Mouse (Mus musculus) midbrain, embryonic 15.5 days (tissue): ENCODE measurements around the gene Invs. TPM values are rescaled to one million over a fixed set of nuclear protein-coding genes. Genes with fewer than 3 reads are reported as not detected.

Experiments
- ATAC-seq: fragments of 200-750 bp; cut with Nextera tagmentation; replicated peaks from 2 replicates; pipeline ENCODE4 v1.8.0; 2017; ENCODE audit warnings: moderate TSS enrichment
- H3K27ac ChIP-seq: fragments of 300-500 bp; sonication (generic); 2 replicates; pipeline ENCODE4 v1.5.1; 2015; ENCODE audit warnings: mild to moderate bottlenecking, inconsistent platforms
- H3K27me3 ChIP-seq: fragments of 300-500 bp; sonication (generic); replicated peaks from 2 replicates; pipeline ENCODE4 v1.6.1; 2015; ENCODE audit warnings: inconsistent platforms
- H3K36me3 ChIP-seq: fragments of 300-500 bp; sonication (generic); replicated peaks from 2 replicates; pipeline ENCODE4 v1.6.1; 2015; ENCODE audit warnings: inconsistent platforms
- H3K4me1 ChIP-seq: fragments of 300-500 bp; sonication (generic); 2 replicates; pipeline ENCODE4 v1.6.1; 2015; ENCODE audit warnings: inconsistent platforms
- H3K4me2 ChIP-seq: fragments of 300-500 bp; sonication (generic); 2 replicates; pipeline ENCODE4 v1.6.1; 2015; ENCODE audit warnings: inconsistent platforms, mild to moderate bottlenecking, moderate library complexity
- H3K4me3 ChIP-seq: fragments of 300-500 bp; sonication (generic); 2 replicates; pipeline ENCODE4 v1.5.1; 2015; ENCODE audit warnings: mild to moderate bottlenecking, inconsistent platforms
- H3K9ac ChIP-seq: fragments of 300-500 bp; sonication (generic); 2 replicates; pipeline ENCODE4 v1.6.1; 2015; ENCODE audit warnings: mild to moderate bottlenecking, inconsistent platforms
- H3K9me3 ChIP-seq: fragments of 300-500 bp; sonication (generic); 2 replicates; pipeline ENCODE4 v1.6.1; 2016; ENCODE audit warnings: inconsistent platforms
- WGBS: fragments of 180-500 bp; shearing (Covaris S2); methylation state at CpG from one replicate; pipeline ENCODE4 v1.1.7; 2015; ENCODE audit warnings: mixed read lengths; 5-methylcytosine and 5-hydroxymethylcytosine counted together
- polyA plus RNA-seq: library from polyadenylated mRNA; unstranded; fragments of >200 nt; fragmentation: Nextera tagmentation; extraction: Ambion mirVana; gene quantifications from 2 replicates; pipeline ENCODE4 v1.2.1, GENCODE M21; 2015

Invs gene
- 6.4 and 8.3 TPM in 2 replicates for polyA plus RNA-seq

GRCm38 (mm10) chr4:48279498-48280134, at the start of gene Invs, which contains the start of gene Erp44:
Gene Invs (plus strand): TSS chr4:48279760.
Gene Erp44 (minus strand): TSS chr4:48279558.
- Histone ChIP-seq H3K9me3 (no peaks in the 10 kb centered on the region), H3K36me3 (no peaks in the 10 kb centered on the region), H3K4me2 (peak within 1 kb of the TSS; percentile 86), H3K27me3 (no peaks in the 10 kb centered on the region), H3K4me1 (peaks cover 15% of the 10 kb centered on the region), H3K27ac (peak within 1 kb of the TSS; percentile 84), H3K4me3 (peak within 1 kb of the TSS; percentile 87), H3K9ac (peak within 1 kb of the TSS; percentile 91)
- under 1% methylated on average over 41 of the region's 41 CpGs for WGBS
- ATAC-seq: peak; percentile 100

- Histone ChIP-seq H3K27me3 (no peaks in the 10 kb centered on the region), H3K27ac (no peak overlapping the region), H3K9ac (no peak overlapping the region), H3K36me3 (no peaks in the 10 kb centered on the region), H3K9me3 (no peaks in the 10 kb centered on the region), H3K4me1 (no peaks in the 10 kb centered on the region), H3K4me2 (no peak overlapping the region), H3K4me3 (no peak overlapping the region)
- 92% methylated on average over 3 of the region's 3 CpGs for WGBS
- no peak for ATAC-seq
Measured at GRCm38 (mm10) chr4:48236721-48237120, 42.8 kb upstream of the Invs start.

- ATAC-seq: no peak
- H3K4me2 ChIP-seq: no peak overlapping the region
- 92% methylated on average over 4 of the region's 4 CpGs for WGBS
- no peaks in the 10 kb centered on the region for H3K4me1 ChIP-seq
- no peaks in the 10 kb centered on the region for H3K9me3 ChIP-seq
- no peaks in the 10 kb centered on the region for H3K27me3 ChIP-seq
- H3K27ac ChIP-seq: no peak overlapping the region
- H3K9ac ChIP-seq: no peak overlapping the region
- H3K4me3 ChIP-seq: no peak overlapping the region
- no peaks in the 10 kb centered on the region for H3K36me3 ChIP-seq
Measured at GRCm38 (mm10) chr4:48239046-48239445, 40.5 kb upstream of the Invs start.

- H3K27me3 ChIP-seq: no peaks in the 10 kb centered on the region
- H3K27ac ChIP-seq: no peak overlapping the region
- H3K4me3 ChIP-seq: no peak overlapping the region
- H3K36me3 ChIP-seq: no peaks in the 10 kb centered on the region
- H3K4me2 ChIP-seq: no peak overlapping the region
- no peaks in the 10 kb centered on the region for H3K9me3 ChIP-seq
- 0 out of 2 replicates have a peak, but pooled peaks cover 2% of the 10 kb centered on the region for H3K4me1 ChIP-seq
- H3K9ac ChIP-seq: no peak overlapping the region
- no peak for ATAC-seq
- 89% methylated on average over 4 of the region's 4 CpGs for WGBS
Measured at GRCm38 (mm10) chr4:48242482-48242881, 37.1 kb upstream of the Invs start.

GRCm38 (mm10) chr4:48243737-48244136, 35.8 kb upstream of the Invs start:
- no peak overlapping the region for H3K4me2 ChIP-seq
- no peaks in the 10 kb centered on the region for H3K27me3 ChIP-seq
- H3K4me3 ChIP-seq: no peak overlapping the region
- 0 out of 2 replicates have a peak, but pooled peaks cover 2% of the 10 kb centered on the region for H3K4me1 ChIP-seq
- no peak overlapping the region for H3K27ac ChIP-seq
- no peak for ATAC-seq
- H3K9me3 ChIP-seq: no peaks in the 10 kb centered on the region
- H3K9ac ChIP-seq: no peak overlapping the region
- 63% methylated on average over 1 of the region's 1 CpGs for WGBS
- H3K36me3 ChIP-seq: no peaks in the 10 kb centered on the region

- Histone ChIP-seq H3K9ac (no peak overlapping the region), H3K4me2 (no peak overlapping the region), H3K27ac (no peak overlapping the region), H3K4me1 (0 out of 2 replicates have a peak, but pooled peaks cover 2% of the 10 kb centered on the region), H3K27me3 (no peaks in the 10 kb centered on the region), H3K36me3 (no peaks in the 10 kb centered on the region), H3K9me3 (no peaks in the 10 kb centered on the region), H3K4me3 (no peak overlapping the region)
- ATAC-seq: no peak
- 63% methylated on average over 2 of the region's 2 CpGs for whole genome bisulfite sequencing
Measured at GRCm38 (mm10) chr4:48244280-48244679, 35.3 kb upstream of the Invs start.

GRCm38 (mm10) chr4:48253266-48253665, 26.3 kb upstream of the Invs start:
- no peak overlapping the region for H3K27ac ChIP-seq
- no peak overlapping the region for H3K4me3 ChIP-seq
- no peaks in the 10 kb centered on the region for H3K4me1 ChIP-seq
- no peak overlapping the region for H3K4me2 ChIP-seq
- no peaks in the 10 kb centered on the region for H3K27me3 ChIP-seq
- H3K9ac ChIP-seq: no peak overlapping the region
- H3K9me3 ChIP-seq: no peaks in the 10 kb centered on the region
- H3K36me3 ChIP-seq: no peaks in the 10 kb centered on the region
- ATAC-seq: no peak

GRCm38 (mm10) chr4:48258045-48258444, 21.5 kb upstream of the Invs start:
- Histone ChIP-seq H3K27me3 (no peaks in the 10 kb centered on the region), H3K4me3 (no peak overlapping the region), H3K4me1 (no peaks in the 10 kb centered on the region), H3K4me2 (no peak overlapping the region), H3K27ac (no peak overlapping the region), H3K36me3 (no peaks in the 10 kb centered on the region), H3K9ac (no peak overlapping the region), H3K9me3 (no peaks in the 10 kb centered on the region)
- no peak for ATAC-seq
- WGBS: 96% methylated on average over 3 of the region's 3 CpGs

- Histone ChIP-seq H3K4me1 (0 out of 2 replicates have a peak, but pooled peaks cover 6% of the 10 kb centered on the region), H3K27ac (no peak overlapping the region), H3K4me3 (no peak overlapping the region), H3K36me3 (no peaks in the 10 kb centered on the region), H3K9ac (no peak overlapping the region), H3K9me3 (no peaks in the 10 kb centered on the region), H3K4me2 (no peak overlapping the region), H3K27me3 (no peaks in the 10 kb centered on the region)
- ATAC-seq: no peak
- WGBS: 94% methylated on average over 3 of the region's 3 CpGs
Measured at GRCm38 (mm10) chr4:48267683-48268082, 11.9 kb upstream of the Invs start.

- H3K27ac ChIP-seq: no peak overlapping the region
- no peaks in the 10 kb centered on the region for H3K27me3 ChIP-seq
- no peak overlapping the region for H3K4me3 ChIP-seq
- H3K9me3 ChIP-seq: no peaks in the 10 kb centered on the region
- H3K9ac ChIP-seq: no peak overlapping the region
- WGBS: 83% methylated on average over 1 of the region's 1 CpGs
- no peak for ATAC-seq
- 0 out of 2 replicates have a peak, but pooled peaks cover 6% of the 10 kb centered on the region for H3K4me1 ChIP-seq
- no peaks in the 10 kb centered on the region for H3K36me3 ChIP-seq
- no peak overlapping the region for H3K4me2 ChIP-seq
Measured at GRCm38 (mm10) chr4:48268127-48268526, 11.4 kb upstream of the Invs start.

GRCm38 (mm10) chr4:48270532-48270931, 9.0 kb upstream of the Invs start:
- Histone ChIP-seq H3K9me3 (no peaks in the 10 kb centered on the region), H3K4me2 (no peak overlapping the region), H3K4me1 (no peaks in the 10 kb centered on the region), H3K9ac (no peak overlapping the region), H3K27me3 (no peaks in the 10 kb centered on the region), H3K4me3 (no peak overlapping the region), H3K36me3 (no peaks in the 10 kb centered on the region), H3K27ac (no peak overlapping the region)
- ATAC-seq: no peak

GRCm38 (mm10) chr4:48271838-48272237, 7.7 kb upstream of the Invs start:
- WGBS: 27% methylated on average over 5 of the region's 5 CpGs
- H3K4me2 ChIP-seq: no peak overlapping the region
- H3K4me1 ChIP-seq: no peaks in the 10 kb centered on the region
- no peak for ATAC-seq
- no peak overlapping the region for H3K27ac ChIP-seq
- H3K4me3 ChIP-seq: no peak overlapping the region
- H3K9me3 ChIP-seq: no peaks in the 10 kb centered on the region
- H3K27me3 ChIP-seq: no peaks in the 10 kb centered on the region
- H3K36me3 ChIP-seq: no peaks in the 10 kb centered on the region
- no peak overlapping the region for H3K9ac ChIP-seq

- H3K9me3 ChIP-seq: no peaks in the 10 kb centered on the region
- H3K4me3 ChIP-seq: no peak overlapping the region
- no peak overlapping the region for H3K27ac ChIP-seq
- no peak overlapping the region for H3K9ac ChIP-seq
- H3K4me1 ChIP-seq: peaks cover 5% of the 10 kb centered on the region
- ATAC-seq: no peak
- 94% methylated on average over 7 of the region's 7 CpGs for WGBS
- no peak overlapping the region for H3K4me2 ChIP-seq
- no peaks in the 10 kb centered on the region for H3K27me3 ChIP-seq
- H3K36me3 ChIP-seq: no peaks in the 10 kb centered on the region
Measured at GRCm38 (mm10) chr4:48273119-48273829, 6.3 kb upstream of the Invs start.
